Mouse (Mus musculus) MEL (cell line): ENCODE measurements around the gene Zkscan5. TPM values are rescaled to one million over a fixed set of nuclear protein-coding genes. Genes with fewer than 3 reads are reported as not detected.

Source experiments
- DNase-seq: peaks from one replicate; pipeline ENCODE4 v3.0.0; 2011; ENCODE audit warnings: low read depth, low spot score
- H3K27ac ChIP-seq: 2 replicates; pipeline ENCODE4 v1.5.1; 2012; ENCODE audit warnings: low read depth, mild to moderate bottlenecking, control low read depth, low read length, moderate library complexity; ENCODE audit not compliant: control insufficient read depth
- H3K27me3 ChIP-seq, 2 experiments: fragments of 150-350 bp in 1 of 2; sonication (generic) in 1 of 2; 2 replicates each; pipeline ENCODE4 v1.6.1; 2012; ENCODE audit warnings: low read length in 2 of 2, mild to moderate bottlenecking in 2 of 2, improper control_type of control experiment in 1 of 2, moderate library complexity in 1 of 2; ENCODE audit not compliant: insufficient read depth in 2 of 2, control insufficient read depth in 1 of 2
- H3K36me3 ChIP-seq, 2 experiments: 2 replicates each; pipeline ENCODE4 v1.6.1; 2012 to 2014; ENCODE audit warnings: low read length in 2 of 2, improper control_type of control experiment in 1 of 2, inconsistent platforms in 1 of 2, mild to moderate bottlenecking in 1 of 2; ENCODE audit not compliant: insufficient read depth in 2 of 2, control insufficient read depth in 1 of 2
- H3K4me1 ChIP-seq, 2 experiments: fragments of 150-350 bp in 1 of 2; sonication (generic) in 1 of 2; 2 replicates each; pipeline ENCODE4 v1.6.1; 2012; ENCODE audit warnings: low read length in 2 of 2, improper control_type of control experiment in 1 of 2, mild to moderate bottlenecking in 1 of 2; ENCODE audit not compliant: insufficient read depth in 2 of 2, control insufficient read depth in 1 of 2
- H3K4me3 ChIP-seq, 2 experiments: fragments of 150-350 bp in 1 of 2; sonication (generic) in 1 of 2; 2 replicates each; pipeline ENCODE4 v1.5.1; 2012; ENCODE audit warnings: low read depth in 2 of 2, low read length in 2 of 2, mild to moderate bottlenecking in 2 of 2, moderate library complexity in 2 of 2, control low read depth in 1 of 2, improper control_type of control experiment in 1 of 2; ENCODE audit not compliant: control insufficient read depth in 1 of 2, insufficient read depth in 1 of 2
- H3K79me2 ChIP-seq: 2 replicates; pipeline ENCODE4 v1.6.1; 2012; ENCODE audit warnings: mild to moderate bottlenecking, low read length, moderate library complexity; ENCODE audit not compliant: control insufficient read depth, poor library complexity, insufficient read depth
- H3K9ac ChIP-seq: 2 replicates; pipeline ENCODE4 v1.6.1; 2012; ENCODE audit warnings: low read depth, mild to moderate bottlenecking, control low read depth, low read length, moderate library complexity; ENCODE audit not compliant: control insufficient read depth, poor library complexity, severe bottlenecking
- H3K9me3 ChIP-seq: fragments of 150-350 bp; sonication (generic); replicated peaks from 2 replicates; pipeline ENCODE4 v1.6.1; 2012; ENCODE audit warnings: mild to moderate bottlenecking, low read length, improper control_type of control experiment, moderate library complexity; ENCODE audit not compliant: insufficient read depth
- BHLHE40 ChIP-seq: IDR thresholded peaks from 2 replicates; pipeline ENCODE4 v1.6.1; 2012; ENCODE audit warnings: low read depth, mild to moderate bottlenecking, inconsistent platforms, low read length, improper control_type of control experiment, borderline replicate concordance
- CTCF ChIP-seq, 3 experiments: IDR thresholded peaks in 2 of 3; conservative IDR thresholded peaks in 1 of 3; 2 replicates each; pipeline ENCODE4 v1.5.1; 2011 to 2012; ENCODE audit warnings: low read length in 3 of 3, low read depth in 2 of 3, mild to moderate bottlenecking in 2 of 3, improper control_type of control experiment in 1 of 3, inconsistent platforms in 1 of 3, mixed read lengths in 1 of 3, moderate library complexity in 1 of 3; ENCODE audit not compliant: control insufficient read depth in 1 of 3, insufficient read depth in 1 of 3, poor library complexity in 1 of 3, severe bottlenecking in 1 of 3
- E2F4 ChIP-seq: IDR thresholded peaks from 2 replicates; pipeline ENCODE4 v1.6.1; 2011; ENCODE audit warnings: low read depth, low read length, improper control_type of control experiment, borderline replicate concordance
- ELF1 ChIP-seq: IDR thresholded peaks from 2 replicates; pipeline ENCODE4 v1.6.1; 2014; ENCODE audit warnings: low read depth, mild to moderate bottlenecking, inconsistent platforms, low read length, improper control_type of control experiment, moderate library complexity
- EP300 ChIP-seq, 2 experiments: IDR thresholded peaks; 2 replicates each; pipeline ENCODE4 v1.6.1; 2011; ENCODE audit warnings: improper control_type of control experiment in 2 of 2, low read length in 2 of 2, low read depth in 1 of 2, mild to moderate bottlenecking in 1 of 2
- ETS1 ChIP-seq: IDR thresholded peaks from 2 replicates; pipeline ENCODE4 v1.6.1; 2012; ENCODE audit warnings: low read depth, mild to moderate bottlenecking, inconsistent platforms, low read length, improper control_type of control experiment, moderate library complexity
- HCFC1 ChIP-seq: IDR thresholded peaks from 2 replicates; pipeline ENCODE4 v1.6.1; 2012; ENCODE audit warnings: low read depth, mild to moderate bottlenecking, inconsistent platforms, low read length, improper control_type of control experiment, moderate library complexity
- JUND ChIP-seq: IDR thresholded peaks from 2 replicates; pipeline ENCODE4 v1.6.1; 2011; ENCODE audit warnings: low read depth, mild to moderate bottlenecking, improper control_type of control experiment, low read length
- KAT2A ChIP-seq: conservative IDR thresholded peaks from 2 replicates; pipeline ENCODE4 v1.6.1; 2012; ENCODE audit warnings: low read depth, low read length, improper control_type of control experiment, inconsistent platforms
- MAZ ChIP-seq: IDR thresholded peaks from 2 replicates; pipeline ENCODE4 v1.6.1; 2012; ENCODE audit warnings: low read depth, mild to moderate bottlenecking, inconsistent platforms, low read length, improper control_type of control experiment
- MXI1 ChIP-seq: IDR thresholded peaks from 2 replicates; pipeline ENCODE4 v1.6.1; 2011; ENCODE audit warnings: mild to moderate bottlenecking, low read depth, low read length, improper control_type of control experiment
- MYB ChIP-seq: IDR thresholded peaks from 2 replicates; pipeline ENCODE4 v1.6.1; 2011; ENCODE audit warnings: mild to moderate bottlenecking, low read depth, low read length, improper control_type of control experiment
- MYC ChIP-seq: IDR thresholded peaks from 2 replicates; pipeline ENCODE4 v1.6.1; 2011; ENCODE audit warnings: low read depth, mild to moderate bottlenecking, low read length, improper control_type of control experiment, moderate library complexity
- NELFE ChIP-seq: IDR thresholded peaks from 2 replicates; pipeline ENCODE4 v1.6.1; 2011; ENCODE audit warnings: low read depth, low read length, improper control_type of control experiment
- POLR2A ChIP-seq, 2 experiments: IDR thresholded peaks; 2 replicates each; pipeline ENCODE4 v1.6.1; 2011 to 2012; ENCODE audit warnings: low read length in 2 of 2, mild to moderate bottlenecking in 2 of 2, control low read depth in 1 of 2, improper control_type of control experiment in 1 of 2, low read depth in 1 of 2, moderate library complexity in 1 of 2; ENCODE audit not compliant: control insufficient read depth in 1 of 2, insufficient read depth in 1 of 2, poor library complexity in 1 of 2
- SIN3A ChIP-seq: IDR thresholded peaks from 2 replicates; pipeline ENCODE4 v1.6.1; 2012; ENCODE audit warnings: low read length, improper control_type of control experiment, inconsistent platforms
- TBP ChIP-seq: IDR thresholded peaks from 2 replicates; pipeline ENCODE4 v1.8.0; 2011; ENCODE audit warnings: low read depth, low read length, improper control_type of control experiment
- TCF12 ChIP-seq: IDR thresholded peaks from 2 replicates; pipeline ENCODE4 v1.6.1; 2014; ENCODE audit warnings: low read depth, mild to moderate bottlenecking, inconsistent platforms, low read length, improper control_type of control experiment, moderate library complexity
- USF2 ChIP-seq, 2 experiments: IDR thresholded peaks; 2 replicates each; pipeline ENCODE4 v1.6.1; 2011 to 2012; ENCODE audit warnings: improper control_type of control experiment in 2 of 2, low read length in 2 of 2, borderline replicate concordance in 1 of 2, inconsistent platforms in 1 of 2, low read depth in 1 of 2, mild to moderate bottlenecking in 1 of 2; ENCODE audit not compliant: insufficient read depth in 1 of 2
- ZC3H11A ChIP-seq: IDR thresholded peaks from 2 replicates; pipeline ENCODE4 v1.6.1; 2012; ENCODE audit warnings: low read depth, mild to moderate bottlenecking, inconsistent platforms, low read length, improper control_type of control experiment
- ZKSCAN1 ChIP-seq: IDR thresholded peaks from 2 replicates; pipeline ENCODE4 v1.6.1; 2012; ENCODE audit warnings: low read depth, mild to moderate bottlenecking, inconsistent platforms, low read length, improper control_type of control experiment, moderate library complexity
- ZMIZ1 ChIP-seq: IDR thresholded peaks from 2 replicates; pipeline ENCODE4 v1.6.1; 2012; ENCODE audit warnings: low read depth, mild to moderate bottlenecking, inconsistent platforms, low read length, improper control_type of control experiment, moderate library complexity
- ZNF384 ChIP-seq: IDR thresholded peaks from 2 replicates; pipeline ENCODE4 v1.6.1; 2012; ENCODE audit warnings: low read depth, mild to moderate bottlenecking, inconsistent platforms, low read length, improper control_type of control experiment
- polyA plus RNA-seq, 2 experiments: library from polyadenylated mRNA; stranded (reverse) in 1 of 2; unstranded in 1 of 2; fragments of >175 nt in 1 of 2; fragments of >200 nt in 1 of 2; gene quantifications; 2 replicates each; pipeline versions ENCODE4 v1.2.1 to v1.2.4; 2012; ENCODE audit warnings: low replicate concordance in 2 of 2, low read depth in 1 of 2; ENCODE audit not compliant: insufficient read length in 2 of 2, insufficient read depth in 1 of 2, missing spikeins in 1 of 2
- total RNA-seq: library from RNA; depleted of rRNA; stranded (reverse); fragments of 300-350 nt; gene quantifications from 2 replicates; pipeline ENCODE4 v1.2.3, GENCODE M21; 2012

Gene Zkscan5
- total and polyA plus RNA-seq, 3 experiments = 8.7 to 9.8 TPM; not detected in 1

DNA sequence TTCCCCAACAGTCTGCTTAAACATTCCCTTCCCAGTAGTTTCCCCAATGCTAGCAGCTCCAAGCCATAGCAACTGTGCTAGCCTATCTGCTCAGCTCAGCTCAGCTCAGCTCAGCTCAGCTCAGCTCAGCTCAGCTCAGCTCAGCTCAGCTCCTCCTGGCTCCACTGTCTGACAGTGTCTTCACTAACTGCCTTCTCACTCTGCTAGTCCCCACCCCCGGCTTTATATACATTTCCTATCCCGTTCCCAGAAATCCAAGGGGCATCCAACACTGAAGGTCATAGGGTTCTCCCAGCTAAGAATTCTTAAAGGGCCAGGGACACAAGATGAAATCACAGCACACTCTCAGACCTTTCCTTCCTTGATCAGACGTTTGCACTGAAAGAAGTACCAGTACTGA, 39.7 kb upstream of the Zkscan5 start:
- TF ChIP-seq ZMIZ1 = no peak
- TF ChIP-seq CTCF (IDR thresholded peaks at IDR 0.05 in 2 of 3, conservative IDR thresholded peaks at IDR 0.05 in 1 of 3; ENCODE audit: control insufficient read depth in 1 of 3, insufficient read depth in 1 of 3, low read depth in 2 of 3, low read length in 3 of 3, poor library complexity in 1 of 3, severe bottlenecking in 1 of 3) = no peak
- no peak for TF ChIP-seq ZNF384
- TF ChIP-seq E2F4 = no peak
- TF ChIP-seq MAZ = no peak
- no peak for TF ChIP-seq ZC3H11A
- TF ChIP-seq, all 39 proteins: peak for 0
- no peak overlapping the region for H3K27ac ChIP-seq
- peaks cover 31% of the 10 kb centered on the region for H3K79me2 ChIP-seq
- no peaks in the 10 kb centered on the region for H3K9me3 ChIP-seq
- peaks cover 2 to 9% of the 10 kb centered on the region in 2 experiments for H3K36me3 ChIP-seq
- no peaks in the 10 kb centered on the region for H3K27me3 ChIP-seq
- no peak for DNase-seq
- H3K9ac ChIP-seq = no peak overlapping the region
- H3K4me3 ChIP-seq = no peak overlapping the region
- peaks cover 0 to 10% of the 10 kb centered on the region in 2 experiments; a peak in 3 of 4 replicates for H3K4me1 ChIP-seq

DNA sequence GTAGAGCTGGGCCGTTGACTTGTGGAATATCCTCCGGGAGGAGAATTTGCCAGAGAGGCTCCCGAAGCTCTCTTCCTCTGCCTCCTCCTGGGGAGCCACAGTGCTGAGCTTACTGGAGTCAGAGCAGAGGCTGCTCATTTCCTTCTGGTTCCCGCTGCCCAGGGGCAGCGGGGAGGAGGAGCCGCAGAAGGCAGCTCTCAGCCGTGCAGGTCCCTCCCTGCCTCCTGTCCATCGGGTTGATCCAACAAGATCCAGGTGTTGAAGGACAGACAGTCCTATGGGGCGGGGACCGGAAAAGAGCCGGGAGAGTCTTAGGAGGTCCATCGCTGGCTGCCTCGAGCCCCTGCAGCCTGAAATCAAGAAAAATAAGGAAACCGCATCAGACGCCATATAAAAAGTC, 39.2 kb upstream of the Zkscan5 start:
- peaks cover 2 to 9% of the 10 kb centered on the region in 2 experiments for H3K36me3 ChIP-seq
- no peak overlapping the region for H3K27ac ChIP-seq
- H3K4me3 ChIP-seq = no peak overlapping the region
- peaks cover 0 to 10% of the 10 kb centered on the region in 2 experiments; a peak in 3 of 4 replicates for H3K4me1 ChIP-seq
- peaks cover 31% of the 10 kb centered on the region for H3K79me2 ChIP-seq
- TF ChIP-seq JUND (no peak), POLR2A (IDR thresholded peaks at IDR 0.05; ENCODE audit: control insufficient read depth in 1 of 2, insufficient read depth in 1 of 2, low read depth in 1 of 2, low read length in 2 of 2, poor library complexity in 1 of 2) (no peak), EP300 (IDR thresholded peaks at IDR 0.05; ENCODE audit: low read depth in 1 of 2, low read length in 2 of 2) (no peak), KAT2A (no peak)
- TF ChIP-seq, all 39 proteins: peak for 0
- DNase-seq = no peak
- no peak overlapping the region for H3K9ac ChIP-seq
- no peaks in the 10 kb centered on the region for H3K27me3 ChIP-seq
- no peaks in the 10 kb centered on the region for H3K9me3 ChIP-seq

DNA sequence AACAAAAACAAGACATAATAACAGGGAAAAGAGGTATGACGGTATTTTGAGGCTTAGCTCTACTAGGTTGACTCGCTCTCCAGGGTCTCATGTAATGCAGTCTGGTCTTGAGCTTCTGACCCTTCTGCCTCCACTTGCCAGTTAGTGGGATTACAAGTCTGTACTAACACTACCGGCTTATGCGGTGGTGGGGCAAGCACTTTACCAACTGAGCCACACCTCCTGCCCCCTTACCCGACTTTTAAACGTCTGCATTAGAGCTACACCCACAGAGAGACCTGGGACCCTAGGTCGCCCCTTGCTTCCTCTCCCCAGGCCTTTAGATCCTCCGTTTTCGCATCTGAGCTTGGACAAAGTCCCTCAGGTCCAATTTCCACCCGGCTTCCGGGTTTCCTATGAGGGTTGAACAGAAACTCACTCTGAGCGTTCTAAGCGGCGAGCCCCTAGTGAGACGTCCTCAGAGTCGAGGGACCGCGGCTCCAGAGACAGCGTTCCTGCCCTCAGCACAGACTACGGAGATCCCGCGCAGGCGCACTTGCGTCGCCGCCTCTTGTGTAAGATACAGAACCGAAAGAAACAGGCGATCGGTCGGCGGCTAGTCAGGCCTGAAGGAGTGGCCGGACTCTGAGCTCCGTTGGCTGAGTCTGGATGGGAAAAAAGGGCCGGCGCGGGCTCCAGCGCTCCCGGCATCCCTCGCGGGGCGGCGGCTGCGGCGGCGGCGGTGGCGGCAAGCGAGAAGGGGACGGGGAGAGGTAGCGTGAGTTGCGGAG, 37.6 kb upstream of the Zkscan5 start, which contains the start of the genes Ptcd1 and Cpsf4:
Gene Ptcd1 (minus strand): TSS at position 573 of the 770 bp plus-strand sequence.
Gene Cpsf4 (plus strand): TSS at position 678 of the 770 bp plus-strand sequence.
- H3K4me3 ChIP-seq = peak within 1 kb of the TSS; percentile 97 to 99
- TF ChIP-seq MXI1 = peak; percentile 76
- TF ChIP-seq BHLHE40 = no peak
- peak; percentile 99 for TF ChIP-seq SIN3A
- peak; percentile 92 for TF ChIP-seq NELFE
- no peak for TF ChIP-seq ZKSCAN1
- peak; percentile 81 for TF ChIP-seq TBP
- 0 out of 4 replicates have a peak, but pooled peaks of 1 of the 2 experiments have one; percentile 11 for TF ChIP-seq EP300 (IDR thresholded peaks at IDR 0.05; ENCODE audit: low read depth in 1 of 2, low read length in 2 of 2)
- peak; percentile 65; the same call in 1 of the 2 replicates for TF ChIP-seq ELF1
- peak; percentile 7 to 92; a peak in 2 of 4 replicates for TF ChIP-seq POLR2A (IDR thresholded peaks at IDR 0.05; ENCODE audit: control insufficient read depth in 1 of 2, insufficient read depth in 1 of 2, low read depth in 1 of 2, low read length in 2 of 2, poor library complexity in 1 of 2)
- peak; percentile 58; the same call in 1 of the 2 replicates for TF ChIP-seq ETS1
- peak; percentile 94 for TF ChIP-seq HCFC1
- no peak for TF ChIP-seq MYB
- peak; percentile 54 for TF ChIP-seq TCF12
- peak; percentile 35; the same call in 1 of the 2 replicates for TF ChIP-seq MYC
- TF ChIP-seq ZC3H11A = no peak
- TF ChIP-seq USF2 (IDR thresholded peaks at IDR 0.05; ENCODE audit: borderline replicate concordance in 1 of 2, insufficient read depth in 1 of 2, low read depth in 1 of 2, low read length in 2 of 2) = no peak

More for the DNA sequence above, 37.6 kb upstream of the Zkscan5 start, which contains the start of the genes Ptcd1 and Cpsf4:
- Histone ChIP-seq H3K4me1 (peaks cover 0 to 10% of the 10 kb centered on the region in 2 experiments; a peak in 3 of 4 replicates), H3K79me2 (peaks cover 31% of the 10 kb centered on the region), H3K9me3 (no peaks in the 10 kb centered on the region), H3K9ac (peak within 1 kb of the TSS; percentile 94), H3K36me3 (peaks cover 6 to 9% of the 10 kb centered on the region in 2 experiments), H3K27me3 (no peaks in the 10 kb centered on the region), H3K27ac (peak within 1 kb of the TSS; percentile 81)
- peak; percentile 99 for DNase-seq
